Mouse (Mus musculus): ENCODE data around the gene Caskin2. TPM values are rescaled to one million over a fixed set of nuclear protein-coding genes. Genes with fewer than 3 reads are reported as not detected.

Gene Caskin2
- total RNA-seq, 1 experiment, result 10.5 TPM

DNA sequence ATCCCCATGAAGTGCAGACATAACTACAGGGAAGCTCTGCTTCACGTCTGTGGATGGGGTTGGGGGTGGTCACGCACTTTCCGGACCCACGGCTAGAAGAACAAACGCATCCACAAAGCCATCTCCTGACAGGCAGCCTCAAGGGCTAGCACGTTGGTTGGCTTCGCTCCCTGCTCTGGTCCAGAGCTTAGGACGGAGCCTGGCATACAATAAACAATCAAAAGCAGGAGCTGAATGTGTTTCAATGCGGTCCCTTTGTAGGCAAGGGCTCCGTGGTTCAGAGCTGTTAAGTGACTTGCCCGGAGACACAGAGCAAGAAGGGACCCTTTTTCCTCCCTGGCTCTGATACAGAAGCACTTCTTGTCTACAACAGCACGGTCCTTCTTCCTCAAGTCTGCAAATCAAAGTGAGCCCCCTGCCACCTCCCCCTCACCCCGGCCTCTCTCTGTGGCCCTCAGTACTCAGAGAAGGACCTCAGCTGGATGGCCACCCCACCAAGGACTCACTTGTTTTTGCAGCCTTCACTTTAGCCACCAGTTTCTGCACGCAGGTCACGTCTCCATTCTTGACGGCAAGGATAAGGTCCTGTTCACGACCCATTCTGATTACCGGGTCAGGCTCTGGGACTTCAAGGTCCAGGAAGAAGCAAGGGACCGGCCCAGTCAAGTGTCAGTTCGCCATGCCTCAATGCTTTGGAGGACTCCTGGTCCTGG lies 1.9 kb downstream of the Caskin2 start:
- in situ Hi-C loops (cut with MboI; ENCODE audit: low sequenced_read_pairs in 2 of 2, unreplicated experiment in 2 of 2), result no loop called here
- H3K4me1 ChIP-seq (ENCODE audit: control insufficient read depth in 2 of 2, insufficient read depth in 2 of 2, low read length in 2 of 2, poor library complexity in 1 of 2), result peaks cover 3 to 28% of the 10 kb centered on the region in 2 experiments; a peak in 2 of 4 replicates
- no peak overlapping the region for H3K9ac ChIP-seq (ENCODE audit: insufficient read depth, low read depth, low read length, poor library complexity, severe bottlenecking)
- no peaks in the 10 kb centered on the region; the same call in 1 of the 2 replicates for H3K36me3 ChIP-seq (ENCODE audit: control insufficient read depth, insufficient read depth, low read length, poor library complexity, severe bottlenecking)
- H3K4me3 ChIP-seq (ENCODE audit: insufficient read depth in 1 of 2, low read depth in 1 of 2, low read length in 2 of 2, poor library complexity in 1 of 2, severe bottlenecking in 1 of 2), result no peak overlapping the region
- no peaks in the 10 kb centered on the region for H3K9me3 ChIP-seq (ENCODE audit: control insufficient read depth, insufficient read depth, low read depth, low read length)
- TF ChIP-seq ZNF384 (IDR thresholded peaks at IDR 0.05; ENCODE audit: low read depth, low read length) (no peak), CHD2 (IDR thresholded peaks at IDR 0.05; ENCODE audit: low read depth, low read length) (no peak), ZC3H11A (IDR thresholded peaks at IDR 0.05; ENCODE audit: borderline replicate concordance, low read depth, low read length) (no peak), HCFC1 (IDR thresholded peaks at IDR 0.05; ENCODE audit: borderline replicate concordance, insufficient read depth, low read length) (no peak), MAFK (IDR thresholded peaks at IDR 0.05; ENCODE audit: insufficient read depth, low read depth, low read length) (no peak)
- no peak overlapping the region for H3K27ac ChIP-seq (ENCODE audit: insufficient read depth, low read depth, low read length, poor library complexity, severe bottlenecking)
- no peak for DNase-seq (ENCODE audit: low read depth, low spot score)

DNA sequence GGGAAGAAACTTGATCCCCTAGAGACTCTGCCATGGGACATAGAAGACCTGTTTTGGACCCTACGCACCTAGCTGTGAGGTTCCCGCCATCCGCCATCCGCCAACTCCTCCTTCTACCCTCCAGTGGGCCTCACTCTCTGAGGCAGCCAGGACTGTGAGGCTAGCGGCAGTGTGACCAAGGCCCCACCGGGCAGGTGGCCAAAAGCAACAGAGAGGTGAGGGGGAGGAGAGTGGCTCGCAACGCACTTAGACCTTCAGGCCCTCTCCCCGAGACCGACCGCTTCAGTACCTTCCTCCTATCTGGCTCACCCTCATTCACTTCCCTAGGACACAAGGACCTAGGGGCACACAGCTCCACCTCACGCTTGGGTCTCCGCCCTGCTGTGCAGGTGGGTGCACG lies 3.1 kb downstream of the Caskin2 start:
- H3K4me1 ChIP-seq (ENCODE audit: control insufficient read depth in 2 of 2, insufficient read depth in 2 of 2, low read length in 2 of 2, poor library complexity in 1 of 2), result peaks cover 3 to 28% of the 10 kb centered on the region in 2 experiments; a peak in 2 of 4 replicates

DNA sequence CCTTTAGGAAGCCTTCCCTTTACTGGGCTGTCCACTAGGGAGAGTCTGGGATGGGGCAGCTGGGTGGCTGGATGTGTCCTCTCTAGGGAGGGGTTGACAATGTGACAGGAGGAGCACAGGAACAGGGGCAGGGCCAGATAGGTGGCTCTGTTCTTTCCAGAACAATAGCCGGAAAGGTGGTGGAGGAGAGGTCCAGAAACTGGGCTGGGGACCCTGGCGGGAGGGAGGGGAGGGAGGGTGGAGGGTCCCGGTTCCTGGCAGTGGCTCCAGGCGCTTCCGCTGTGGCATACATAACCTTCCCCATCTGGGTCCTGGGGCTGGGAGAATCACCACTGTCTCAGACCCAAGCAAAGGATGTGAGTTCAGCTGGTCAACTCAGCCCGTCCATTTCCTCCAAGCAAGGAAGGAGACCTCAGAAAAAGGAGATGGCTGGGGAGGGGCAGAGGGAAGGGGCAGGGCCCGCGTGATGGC lies 4.1 kb downstream of the Caskin2 start:
- Histone ChIP-seq H3K9ac (ENCODE audit: insufficient read depth, low read depth, low read length, poor library complexity, severe bottlenecking) (no peak overlapping the region), H3K36me3 (ENCODE audit: control insufficient read depth, insufficient read depth, low read length, poor library complexity, severe bottlenecking) (peaks cover 11% of the 10 kb centered on the region; the same call in 1 of the 2 replicates), H3K9me3 (ENCODE audit: control insufficient read depth, insufficient read depth, low read depth, low read length) (no peaks in the 10 kb centered on the region), H3K4me3 (ENCODE audit: insufficient read depth in 1 of 2, low read depth in 1 of 2, low read length in 2 of 2, poor library complexity in 1 of 2, severe bottlenecking in 1 of 2) (no peak overlapping the region), H3K4me1 (ENCODE audit: control insufficient read depth in 2 of 2, insufficient read depth in 2 of 2, low read length in 2 of 2, poor library complexity in 1 of 2) (peaks cover 3 to 28% of the 10 kb centered on the region in 2 experiments; a peak in 2 of 4 replicates), H3K27ac (ENCODE audit: insufficient read depth, low read depth, low read length, poor library complexity, severe bottlenecking) (no peak overlapping the region)
- TF ChIP-seq CHD2 (IDR thresholded peaks at IDR 0.05; ENCODE audit: low read depth, low read length), result no peak
- TF ChIP-seq MAFK (IDR thresholded peaks at IDR 0.05; ENCODE audit: insufficient read depth, low read depth, low read length), result no peak
- no peak for TF ChIP-seq ZC3H11A (IDR thresholded peaks at IDR 0.05; ENCODE audit: borderline replicate concordance, low read depth, low read length)
- no peak for TF ChIP-seq ZNF384 (IDR thresholded peaks at IDR 0.05; ENCODE audit: low read depth, low read length)
- TF ChIP-seq HCFC1 (IDR thresholded peaks at IDR 0.05; ENCODE audit: borderline replicate concordance, insufficient read depth, low read length), result no peak
- in situ Hi-C loops (cut with MboI; ENCODE audit: low sequenced_read_pairs in 2 of 2, unreplicated experiment in 2 of 2), result no loop called here
- DNase-seq (ENCODE audit: low read depth, low spot score), result no peak

More for the DNA sequence above, 3.1 kb downstream of the Caskin2 start:
- DNase-seq (ENCODE audit: low read depth, low spot score), result no peak
- Histone ChIP-seq H3K36me3 (ENCODE audit: control insufficient read depth, insufficient read depth, low read length, poor library complexity, severe bottlenecking) (peaks cover 2% of the 10 kb centered on the region; the same call in 1 of the 2 replicates), H3K27ac (ENCODE audit: insufficient read depth, low read depth, low read length, poor library complexity, severe bottlenecking) (no peak overlapping the region), H3K9ac (ENCODE audit: insufficient read depth, low read depth, low read length, poor library complexity, severe bottlenecking) (no peak overlapping the region), H3K4me3 (ENCODE audit: insufficient read depth in 1 of 2, low read depth in 1 of 2, low read length in 2 of 2, poor library complexity in 1 of 2, severe bottlenecking in 1 of 2) (no peak overlapping the region; a peak in 1 of 4 replicates), H3K9me3 (ENCODE audit: control insufficient read depth, insufficient read depth, low read depth, low read length) (no peaks in the 10 kb centered on the region)
- TF ChIP-seq CHD2 (IDR thresholded peaks at IDR 0.05; ENCODE audit: low read depth, low read length) (no peak), ZC3H11A (IDR thresholded peaks at IDR 0.05; ENCODE audit: borderline replicate concordance, low read depth, low read length) (no peak), HCFC1 (IDR thresholded peaks at IDR 0.05; ENCODE audit: borderline replicate concordance, insufficient read depth, low read length) (no peak), MAFK (IDR thresholded peaks at IDR 0.05; ENCODE audit: insufficient read depth, low read depth, low read length) (no peak), ZNF384 (IDR thresholded peaks at IDR 0.05; ENCODE audit: low read depth, low read length) (no peak)
- in situ Hi-C loops (cut with MboI; ENCODE audit: low sequenced_read_pairs in 2 of 2, unreplicated experiment in 2 of 2), result no loop called here

DNA sequence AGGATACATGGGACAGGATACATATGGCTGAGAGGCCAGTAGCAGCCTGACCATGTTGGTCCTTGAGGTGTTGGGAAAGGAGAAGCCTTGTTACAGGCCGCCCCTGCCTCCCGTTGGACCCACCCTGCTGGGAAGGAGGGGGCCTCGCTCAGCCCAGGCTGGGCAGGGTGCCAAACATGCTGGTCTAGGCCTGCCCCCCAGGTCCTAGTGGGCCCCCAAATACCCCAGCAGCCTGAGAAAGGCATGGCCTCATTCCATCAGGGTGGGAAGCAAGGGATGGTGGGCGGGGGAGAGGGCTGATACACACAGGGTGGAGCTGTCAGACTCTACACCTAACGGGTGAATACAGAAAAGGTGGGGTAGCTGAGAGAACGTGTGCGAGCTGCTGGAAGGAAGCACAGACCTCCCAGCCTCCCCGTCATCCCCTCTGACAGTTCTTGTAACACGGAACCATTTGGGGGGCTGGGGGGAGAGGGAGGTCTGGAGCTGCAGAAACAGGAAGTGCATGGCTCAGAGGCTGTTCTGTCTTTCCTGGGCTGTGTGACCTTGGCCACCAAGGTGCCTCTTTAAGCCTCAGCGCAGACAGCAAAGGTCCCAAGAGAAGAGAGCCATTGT lies 4.6 kb downstream of the Caskin2 start:
- H3K9ac ChIP-seq (ENCODE audit: insufficient read depth, low read depth, low read length, poor library complexity, severe bottlenecking), result no peak overlapping the region
- H3K4me1 ChIP-seq (ENCODE audit: control insufficient read depth in 2 of 2, insufficient read depth in 2 of 2, low read length in 2 of 2, poor library complexity in 1 of 2), result peaks cover 3 to 28% of the 10 kb centered on the region in 2 experiments; a peak in 2 of 4 replicates
- H3K4me3 ChIP-seq (ENCODE audit: insufficient read depth in 1 of 2, low read depth in 1 of 2, low read length in 2 of 2, poor library complexity in 1 of 2, severe bottlenecking in 1 of 2), result no peak overlapping the region
- no peak overlapping the region for H3K27ac ChIP-seq (ENCODE audit: insufficient read depth, low read depth, low read length, poor library complexity, severe bottlenecking)
- no peak for DNase-seq (ENCODE audit: low read depth, low spot score)
- in situ Hi-C loops (cut with MboI; ENCODE audit: low sequenced_read_pairs in 2 of 2, unreplicated experiment in 2 of 2), result no loop called here
- peaks cover 12% of the 10 kb centered on the region; the same call in 1 of the 2 replicates for H3K36me3 ChIP-seq (ENCODE audit: control insufficient read depth, insufficient read depth, low read length, poor library complexity, severe bottlenecking)
- no peak for TF ChIP-seq CHD2 (IDR thresholded peaks at IDR 0.05; ENCODE audit: low read depth, low read length)
- no peak for TF ChIP-seq HCFC1 (IDR thresholded peaks at IDR 0.05; ENCODE audit: borderline replicate concordance, insufficient read depth, low read length)
- TF ChIP-seq MAFK (IDR thresholded peaks at IDR 0.05; ENCODE audit: insufficient read depth, low read depth, low read length), result no peak
- no peak for TF ChIP-seq ZC3H11A (IDR thresholded peaks at IDR 0.05; ENCODE audit: borderline replicate concordance, low read depth, low read length)
- TF ChIP-seq ZNF384 (IDR thresholded peaks at IDR 0.05; ENCODE audit: low read depth, low read length), result no peak
- no peaks in the 10 kb centered on the region for H3K9me3 ChIP-seq (ENCODE audit: control insufficient read depth, insufficient read depth, low read depth, low read length)
